Mouse (Mus musculus): Measurements from ENCODE around the gene Rpl37a. TPM values are rescaled to one million over a fixed set of nuclear protein-coding genes. Genes with fewer than 3 reads are reported as not detected.

Rpl37a gene
- total RNA-seq, 2 experiments from 2014 or later = 1,201 to 1,311 TPM

DNA sequence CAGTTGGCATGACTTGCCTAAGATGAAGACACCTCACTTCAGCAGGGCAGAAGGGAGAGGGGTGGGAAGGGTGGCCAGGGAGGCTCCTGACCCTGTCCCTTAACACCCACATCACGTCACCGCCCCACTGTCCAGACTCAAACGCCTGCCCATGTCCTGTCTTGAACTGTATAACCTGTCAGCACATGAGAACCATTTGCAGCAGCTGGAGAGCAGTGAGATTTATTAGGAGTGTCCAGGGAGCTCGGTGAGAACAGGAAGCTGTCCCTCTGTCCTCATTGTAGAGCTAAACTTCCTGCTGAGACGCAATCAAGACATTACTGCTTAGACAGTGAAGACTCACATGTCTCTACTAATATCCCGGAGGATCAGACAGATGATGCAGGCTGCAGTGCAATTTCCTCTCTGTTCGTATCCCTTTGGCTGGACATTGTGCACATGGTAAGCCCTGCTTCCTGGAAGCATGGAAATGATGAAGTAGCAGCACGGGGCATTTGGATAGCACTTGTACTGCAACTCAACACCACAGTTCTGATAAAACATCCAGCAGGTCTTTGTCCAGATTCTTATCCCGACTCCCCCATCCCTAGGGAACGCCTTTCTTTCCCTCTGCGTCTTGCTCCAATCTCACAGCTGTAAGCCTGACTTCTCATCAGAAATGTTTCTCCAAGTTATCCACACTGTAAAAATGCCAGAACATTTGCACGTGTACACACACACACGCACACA, 25.5 kb downstream of the Rpl37a start:
- no peak for DNase-seq (ENCODE audit: low spot score in 2 of 2)

DNA sequence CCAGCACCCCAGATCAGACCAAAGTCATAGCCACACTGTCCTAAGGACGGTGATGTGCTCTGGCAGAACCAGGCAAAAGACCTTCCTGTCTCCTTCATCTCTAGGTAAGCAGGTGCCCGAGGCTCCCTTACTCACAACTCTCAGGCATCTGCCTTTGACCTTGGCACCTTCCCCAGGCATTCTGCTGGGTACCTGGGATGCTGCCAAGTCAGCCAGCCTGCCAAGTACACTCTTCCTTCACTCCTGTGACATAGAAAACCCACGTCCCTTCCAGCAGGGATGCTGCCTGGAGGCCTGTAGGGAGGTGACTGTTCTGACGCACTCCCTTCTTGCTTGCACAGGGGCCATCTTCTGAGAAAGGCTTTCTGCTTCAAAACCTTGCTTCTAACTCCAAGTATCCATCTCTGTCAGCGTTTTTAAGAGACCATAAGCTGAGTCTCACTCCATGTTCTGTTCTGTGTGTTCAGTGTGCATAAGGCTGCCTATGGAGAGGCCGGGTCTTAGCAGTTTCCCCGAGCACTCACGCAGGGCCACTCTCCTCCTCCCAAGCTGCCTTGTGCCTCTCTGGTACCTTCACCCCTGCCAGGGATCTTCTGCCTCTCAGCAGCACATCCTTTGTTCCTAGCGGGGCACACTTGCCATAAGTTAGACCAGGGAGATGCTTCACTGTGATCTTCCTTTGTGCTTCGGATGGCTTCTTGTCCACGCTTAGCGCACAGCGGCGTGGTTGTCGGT, 28.0 kb downstream of the Rpl37a start:
- DNase-seq (ENCODE audit: low spot score in 2 of 2) = no peak

DNA sequence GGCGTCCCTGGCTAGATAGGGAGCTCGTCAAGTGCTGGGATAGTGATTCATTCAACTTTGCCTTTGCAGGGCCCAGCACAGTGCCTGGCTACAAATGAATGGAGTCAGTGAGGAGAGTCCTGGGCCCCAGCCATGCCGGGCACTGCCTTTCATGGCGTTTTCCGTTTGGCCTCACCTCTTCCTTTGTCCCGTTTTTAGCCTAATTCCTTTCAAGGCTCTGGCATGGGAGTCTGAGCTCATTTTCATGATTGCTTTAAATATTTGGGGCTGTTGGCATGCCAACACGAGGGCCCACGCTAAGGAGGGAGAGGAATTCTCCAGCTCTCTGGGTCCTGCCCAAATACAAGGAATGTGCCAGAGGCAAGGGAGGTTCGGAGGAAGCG, 28.6 kb downstream of the Rpl37a start:
- DNase-seq (ENCODE audit: low spot score in 2 of 2) = no peak

DNA sequence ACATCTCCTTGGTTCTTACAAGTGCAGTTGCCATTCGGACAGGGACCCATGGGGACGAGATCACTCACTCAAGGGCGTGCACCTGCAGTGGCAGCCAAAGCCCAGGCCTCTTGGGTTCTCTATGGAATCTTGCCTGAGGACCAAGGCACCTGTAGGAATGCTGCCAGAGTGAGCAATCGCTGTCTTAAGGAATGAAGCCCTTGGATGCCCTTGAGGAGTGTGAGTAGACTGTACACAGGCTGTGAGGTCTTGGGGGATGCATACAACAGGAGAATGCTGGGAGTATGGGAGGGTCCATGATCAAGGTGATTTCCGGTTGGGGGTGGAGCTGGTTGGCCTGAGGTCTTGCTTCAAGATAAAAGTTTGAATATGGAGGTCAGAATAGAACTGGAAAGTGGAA, 30.3 kb downstream of the Rpl37a start:
- DNase-seq (ENCODE audit: low spot score in 2 of 2) = no peak

DNA sequence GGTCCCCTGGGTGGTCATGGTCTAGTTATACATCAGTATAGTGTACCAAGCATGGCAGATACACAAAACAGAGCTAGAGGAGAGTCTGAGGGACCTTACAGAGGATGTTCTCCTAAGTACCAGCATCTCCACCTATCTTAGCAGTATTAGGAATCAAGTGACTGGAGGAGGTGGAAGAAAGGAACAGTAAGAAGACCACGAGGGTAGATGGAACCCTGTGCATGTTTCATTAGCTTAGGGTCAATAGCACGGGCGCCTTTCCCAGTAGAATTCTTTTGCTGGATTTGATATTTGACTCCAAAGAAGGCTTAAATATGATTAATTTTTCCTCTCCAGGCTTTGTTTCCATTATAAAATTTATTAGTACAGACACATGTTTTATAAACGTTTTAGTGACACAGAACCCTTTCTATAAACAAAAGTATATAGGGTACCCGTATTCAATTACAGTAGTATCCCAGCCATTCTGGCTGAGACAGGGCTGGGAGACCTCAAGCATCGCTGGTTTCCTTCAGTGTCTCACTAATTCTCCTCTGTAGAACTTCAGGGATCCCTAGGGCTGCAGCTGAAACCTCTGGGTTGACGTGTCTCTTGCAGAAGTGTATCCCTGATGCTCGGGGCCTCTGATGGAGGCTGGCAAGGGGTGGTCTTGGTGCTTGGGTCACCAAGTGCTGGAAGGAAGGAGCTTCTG, 33.9 kb downstream of the Rpl37a start:
- no peak for DNase-seq (ENCODE audit: low spot score in 2 of 2)

DNA sequence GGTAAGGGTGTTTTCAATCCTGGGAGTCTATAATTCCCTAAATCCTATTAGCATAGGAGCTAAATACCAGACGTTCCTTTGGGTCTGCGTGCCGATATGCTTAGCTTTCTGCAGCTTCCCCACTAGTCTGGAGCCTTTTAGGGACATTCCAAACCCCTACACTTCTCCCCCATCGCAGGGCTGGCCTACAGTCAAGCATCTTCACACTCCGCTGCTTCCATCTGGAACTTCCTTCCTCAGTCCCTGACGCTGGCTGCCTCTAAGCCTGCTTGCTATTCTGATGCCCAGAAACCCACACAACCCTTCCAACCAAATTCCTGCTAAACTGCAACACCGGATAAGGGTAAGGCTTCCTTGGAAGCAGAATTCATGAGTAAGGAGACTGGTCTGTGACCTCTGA, 35.3 kb downstream of the Rpl37a start:
- peak in 1 of 2 experiments; percentile 29 for DNase-seq (ENCODE audit: low spot score in 2 of 2)

DNA sequence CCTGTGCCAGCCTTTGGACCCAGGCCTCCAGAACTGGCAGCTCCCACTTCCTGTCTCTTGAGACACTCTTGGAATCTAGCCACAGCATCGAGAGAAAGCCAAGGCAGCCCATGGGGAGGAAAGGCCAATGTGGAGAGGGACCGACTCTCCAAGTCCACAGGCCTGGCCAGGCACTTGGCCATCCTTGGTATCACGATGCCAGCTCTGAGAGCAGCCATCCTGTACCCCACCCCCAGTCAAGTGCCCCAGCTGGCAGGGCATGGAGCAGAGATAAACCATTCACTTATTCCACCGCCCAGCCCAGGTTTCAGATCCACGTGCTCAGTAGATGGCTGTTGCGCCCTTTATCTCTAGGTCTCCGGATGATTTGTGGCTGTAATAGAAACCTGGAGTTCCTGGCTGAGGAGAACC, 40.3 kb downstream of the Rpl37a start:
- DNase-seq (ENCODE audit: low spot score in 2 of 2) = peak in 1 of 2 experiments; percentile 21

DNA sequence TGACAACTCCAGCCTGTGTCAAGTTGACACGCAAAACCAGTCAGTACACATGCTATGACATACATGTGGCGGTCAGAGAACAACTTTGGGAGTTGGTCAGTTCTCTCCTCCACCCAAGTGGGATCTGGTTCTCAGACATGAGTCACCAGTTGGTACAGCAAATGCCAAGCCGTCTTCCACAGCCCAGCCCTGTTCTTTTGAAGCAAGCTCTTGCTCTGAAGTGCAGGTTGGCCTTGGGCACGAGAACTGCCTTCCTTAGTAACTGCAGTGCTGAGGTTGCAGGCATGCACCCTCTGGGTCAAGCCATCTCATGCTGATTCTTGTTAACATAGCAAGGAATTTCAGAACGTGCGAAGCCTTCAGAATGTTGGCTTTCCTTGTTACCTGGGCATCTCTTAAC, 42.1 kb downstream of the Rpl37a start:
- DNase-seq (ENCODE audit: low spot score in 2 of 2) = no peak

DNA sequence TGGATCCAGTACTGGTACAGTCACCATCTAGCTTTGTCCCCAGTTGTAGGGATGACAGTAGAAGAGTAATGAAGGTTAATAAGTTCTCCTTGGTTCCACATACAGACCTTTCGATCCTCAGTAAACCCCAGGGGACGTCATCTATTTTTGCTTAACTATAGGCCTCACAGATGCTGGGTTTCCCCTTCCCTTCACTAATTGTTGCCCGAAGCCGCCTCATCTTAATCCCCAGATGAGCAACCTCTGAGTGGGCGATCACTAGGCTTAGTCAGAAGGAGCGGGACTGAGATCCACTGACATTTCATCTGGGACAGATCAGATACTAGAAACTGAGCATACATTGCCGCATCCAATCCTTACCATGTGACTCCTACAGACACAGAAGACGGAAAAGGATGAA, 44.1 kb downstream of the Rpl37a start:
- DNase-seq (ENCODE audit: low spot score in 2 of 2) = no peak

DNA sequence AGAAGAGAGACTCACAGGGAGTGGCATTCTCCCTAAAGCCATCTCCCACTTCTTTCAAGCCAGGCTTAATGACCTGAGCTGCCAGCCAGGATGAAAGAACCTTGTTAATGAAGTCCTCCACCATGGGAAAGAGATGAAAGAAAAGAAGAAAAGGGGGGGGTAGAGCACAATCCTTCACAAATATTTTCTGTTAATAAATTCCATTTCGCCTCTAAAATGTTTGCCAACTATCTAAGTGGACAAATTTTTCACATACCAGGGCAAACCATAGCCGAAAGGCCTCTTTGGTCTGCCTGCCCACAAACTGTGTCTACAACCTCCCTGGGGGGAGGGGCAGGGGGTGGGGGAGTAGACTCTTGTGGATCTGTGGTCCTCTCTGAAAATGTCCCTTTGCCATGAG, 44.7 kb downstream of the Rpl37a start:
- no peak for DNase-seq (ENCODE audit: low spot score in 2 of 2)

DNA sequence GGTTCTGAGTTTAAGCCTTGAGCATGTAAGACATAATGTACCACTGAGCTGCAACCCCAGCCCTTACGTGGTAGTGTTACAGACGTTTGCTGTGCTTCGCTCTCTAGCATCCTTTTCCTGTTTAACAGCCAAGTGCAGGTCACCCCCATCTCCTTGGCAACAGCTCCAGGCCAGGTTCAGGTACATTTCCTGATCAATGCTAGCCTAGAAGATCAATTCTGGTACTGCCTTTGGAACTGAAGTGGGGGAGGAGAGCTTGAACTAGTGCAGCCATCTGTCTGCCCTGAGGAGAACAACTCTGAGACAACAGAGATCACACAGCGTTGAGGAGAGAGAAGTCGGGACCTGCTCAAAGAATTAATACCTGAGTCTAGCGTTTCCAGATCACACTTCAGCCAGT, 48.7 kb downstream of the Rpl37a start:
- no peak for DNase-seq (ENCODE audit: low spot score in 2 of 2)

Other genes starting within 250 kb of the Rpl37a start
- under 1 TPM; 0.05 to 0.16 TPM for gene March4, start 174.4 kb upstream of the Rpl37a start, total RNA-seq (2021)
- 10 to 100 TPM; 26.3 to 27.6 TPM for gene Smarcal1, start 128.0 kb upstream of the Rpl37a start, total RNA-seq (2021)
- gene Ankar, start 10.7 kb upstream of the Rpl37a start, total RNA-seq (2021) = not detected
- gene Igfbp2, start 113.2 kb downstream of the Rpl37a start, total RNA-seq (2021) = 10 to 100 TPM; 45.6 to 56.5 TPM
- 100 to 1,000 TPM; 335 to 342 TPM for gene Igfbp5, start 163.6 kb downstream of the Rpl37a start, total RNA-seq (2021)

Data from gastrocnemius, postnatal 4 days (tissue).